Mouse (Mus musculus) adrenal gland, adult 8-10 months (tissue): ENCODE data around the gene Xpc. TPM values are rescaled to one million over a fixed set of nuclear protein-coding genes. Genes with fewer than 3 reads are reported as not detected.

ENCODE experiments used
- DNase-seq: peaks from one replicate; pipeline ENCODE4 v3.0.0; 2022
- total RNA-seq, 4 experiments: library from RNA; stranded (reverse); gene quantifications; 2 replicates each; pipeline ENCODE4 v1.2.4; 2022

The Xpc gene
- total RNA-seq: 10 to 100 TPM; 19.6 to 24.0 (median 22.6) TPM

GRCm38 (mm10) chr6:91515545-91516449, at the start of gene Xpc, which contains the start of gene Lsm3:
Gene Xpc, minus strand, starts transcription at chr6:91515888.
Gene Lsm3, plus strand, starts transcription at chr6:91515928.
- DNase-seq: peak; percentile 97

DNA sequence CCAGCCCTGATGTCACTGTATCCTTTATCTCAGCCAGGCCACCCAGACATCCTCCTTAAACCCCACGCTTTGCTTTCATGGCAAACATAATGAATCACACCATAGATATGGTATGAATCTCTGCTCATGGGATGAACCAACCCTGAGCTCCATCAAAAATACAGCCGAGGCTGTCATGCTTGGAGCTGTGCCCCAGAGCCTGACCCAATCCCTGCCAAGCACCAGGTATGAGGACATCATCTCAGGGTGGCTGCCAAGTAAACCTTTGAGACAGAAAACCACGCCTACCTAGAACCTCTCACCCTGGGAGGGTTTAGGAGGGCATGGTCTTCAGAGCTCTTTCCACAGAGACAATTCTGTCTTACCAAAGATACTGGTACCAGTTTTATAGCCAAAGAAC, 47.3 kb upstream of the Xpc start:
- DNase-seq: no peak

DNA sequence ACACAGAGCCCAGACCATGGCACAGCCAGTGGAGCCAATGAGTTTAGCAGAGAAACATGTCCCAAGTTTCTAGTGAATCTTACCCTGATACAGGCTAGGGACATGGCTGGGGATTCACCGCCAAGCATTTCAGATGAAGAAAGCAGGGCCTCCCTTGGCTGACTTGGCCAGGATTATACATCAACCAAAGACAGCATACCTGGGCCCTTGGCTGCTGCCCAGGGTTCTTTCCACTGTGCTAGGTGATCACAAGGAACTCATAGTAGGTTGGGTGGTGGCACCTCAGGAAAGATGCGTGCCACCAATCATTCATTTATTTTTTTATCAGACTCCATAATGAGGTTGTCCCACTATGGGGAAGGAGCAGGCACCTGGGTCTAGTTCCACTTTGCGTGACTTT, 44.5 kb upstream of the Xpc start:
- no peak for DNase-seq

DNA sequence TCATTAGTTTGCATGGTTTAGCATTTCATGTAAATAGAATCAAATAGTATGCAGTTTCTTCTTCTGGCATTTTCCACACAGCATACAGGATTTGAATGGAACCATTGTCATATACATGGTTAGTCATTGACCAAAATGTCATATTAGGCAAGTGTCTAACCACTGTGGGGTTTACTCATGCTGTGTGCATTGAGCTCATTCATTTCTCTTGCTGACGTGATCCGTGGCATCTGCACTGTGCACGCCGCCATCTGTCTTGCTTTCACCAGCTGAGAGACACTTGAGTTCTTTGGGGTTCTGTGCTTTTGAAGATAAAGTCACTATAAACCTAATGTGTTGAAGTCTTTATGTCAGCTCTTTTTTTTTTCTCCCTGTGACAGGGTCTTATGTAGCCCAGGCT, 43.7 kb upstream of the Xpc start:
- DNase-seq: no peak

GRCm38 (mm10) chr6:91558565-91558964, 42.9 kb upstream of the Xpc start:
- no peak for DNase-seq

- DNase-seq: no peak
Measured at GRCm38 (mm10) chr6:91552693-91553092, 37.0 kb upstream of the Xpc start.

DNA sequence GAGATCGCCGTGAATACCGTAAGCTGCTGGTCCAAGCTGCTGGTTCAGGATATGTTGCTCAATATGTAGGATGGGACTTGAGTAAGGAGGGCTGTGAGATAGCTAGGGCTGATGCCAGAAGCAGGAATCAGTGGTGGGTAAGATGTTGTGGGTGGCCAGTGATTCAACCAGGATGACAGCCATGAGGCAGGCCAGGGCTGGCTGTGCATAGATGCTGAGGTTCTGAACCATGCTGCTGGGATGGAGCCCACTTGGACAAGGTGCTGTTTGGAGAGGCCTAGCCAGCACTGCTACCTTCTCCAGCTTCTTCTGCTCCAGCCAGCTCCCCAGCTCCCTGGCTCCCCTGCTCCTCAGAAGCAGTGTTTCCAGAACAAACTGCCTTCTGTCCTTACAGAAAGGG, 36.0 kb upstream of the Xpc start:
- DNase-seq: no peak

DNA sequence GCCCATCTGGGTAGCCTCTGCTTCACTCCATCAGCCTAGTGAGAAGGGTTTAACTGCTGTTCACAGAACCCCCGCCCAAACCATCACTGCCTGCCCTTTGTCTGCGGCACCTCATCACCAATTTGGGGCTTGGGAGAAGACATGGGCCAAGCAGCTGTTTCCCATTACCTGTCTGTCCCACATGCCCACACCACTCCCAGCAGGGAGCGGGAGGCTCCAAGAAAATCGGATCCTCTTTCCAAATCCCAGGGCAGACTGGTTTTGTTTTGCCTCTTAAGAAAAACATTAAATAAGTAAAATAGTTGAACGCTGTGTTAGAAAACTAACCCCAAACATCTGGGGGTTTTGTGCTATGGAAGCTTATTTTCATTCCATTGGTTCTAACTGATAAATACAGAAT, 33.9 kb upstream of the Xpc start:
- DNase-seq: no peak

- no peak for DNase-seq
Measured at GRCm38 (mm10) chr6:91547313-91547712, 31.6 kb upstream of the Xpc start.

DNA sequence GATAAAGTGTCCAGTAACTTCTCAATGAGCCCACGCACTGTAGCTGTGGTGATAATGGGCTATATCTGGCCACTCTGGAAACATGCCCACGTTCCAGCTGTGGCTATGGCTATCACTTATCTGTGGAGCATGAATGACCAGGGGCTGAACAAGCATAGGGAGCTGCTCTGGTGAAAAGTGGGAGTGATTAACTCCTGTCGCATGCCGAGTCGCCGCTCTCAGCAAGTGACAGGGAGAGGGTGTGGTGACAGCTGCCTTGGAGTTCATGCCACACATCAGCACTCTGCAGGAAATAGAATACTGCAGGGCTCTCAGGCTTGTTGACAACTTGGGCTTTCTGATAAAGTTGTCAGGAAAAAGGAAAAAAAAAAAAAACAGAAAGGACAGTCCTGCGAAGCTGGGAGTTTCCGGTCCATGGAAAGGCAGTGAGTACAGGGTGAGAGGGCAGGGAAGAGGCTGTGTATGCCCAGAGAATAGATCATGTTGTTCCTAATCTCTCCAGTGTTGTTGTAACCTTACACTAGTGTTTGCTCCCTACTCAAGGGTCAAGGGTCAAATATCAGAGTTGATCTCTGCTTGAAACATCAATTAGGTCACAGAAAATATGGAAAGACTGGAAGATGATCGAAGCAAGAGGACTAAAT, 30.7 kb upstream of the Xpc start:
- DNase-seq: no peak

DNA sequence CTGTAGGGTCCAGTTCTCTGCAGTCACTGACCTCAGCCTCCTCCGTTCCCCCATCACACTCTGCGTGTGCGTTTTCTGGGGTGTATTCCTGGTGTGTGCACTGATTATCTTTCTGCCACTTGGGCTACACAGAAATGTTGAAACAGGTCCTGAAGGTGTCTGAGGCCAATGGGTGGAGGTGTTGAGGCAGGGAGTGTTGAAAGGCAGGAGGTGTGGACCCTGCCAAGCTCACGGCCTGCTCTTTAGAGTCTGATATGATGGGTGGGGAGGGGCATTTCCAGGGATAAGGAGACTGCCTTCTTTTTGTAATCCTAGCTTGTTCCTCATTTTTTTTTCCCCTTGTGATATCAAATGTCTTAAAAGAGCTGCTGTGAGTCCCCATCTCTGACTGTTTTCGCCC, 27.4 kb upstream of the Xpc start:
- DNase-seq: no peak

DNA sequence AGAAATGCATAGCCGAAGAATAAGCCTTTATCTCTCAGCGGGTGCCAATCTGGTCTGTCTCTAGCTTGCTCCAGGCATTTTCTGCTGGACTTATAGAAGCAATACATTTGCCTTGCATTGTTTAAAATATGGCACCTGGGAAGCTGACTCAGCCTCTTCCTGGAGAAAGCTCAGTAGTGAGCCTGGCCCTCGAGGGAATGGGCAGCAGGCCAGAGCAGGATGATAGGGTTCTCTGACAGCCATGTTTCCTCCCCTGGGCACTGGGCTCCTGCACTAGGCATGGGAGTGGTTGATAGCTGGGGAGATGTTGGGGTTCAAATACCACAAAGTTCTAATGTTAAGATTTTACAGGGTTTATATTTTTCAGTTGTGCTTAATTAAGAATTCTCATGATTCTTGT, 25.6 kb upstream of the Xpc start:
- no peak for DNase-seq

GRCm38 (mm10) chr6:91536047-91536765, 20.5 kb upstream of the Xpc start:
- DNase-seq: no peak

DNA sequence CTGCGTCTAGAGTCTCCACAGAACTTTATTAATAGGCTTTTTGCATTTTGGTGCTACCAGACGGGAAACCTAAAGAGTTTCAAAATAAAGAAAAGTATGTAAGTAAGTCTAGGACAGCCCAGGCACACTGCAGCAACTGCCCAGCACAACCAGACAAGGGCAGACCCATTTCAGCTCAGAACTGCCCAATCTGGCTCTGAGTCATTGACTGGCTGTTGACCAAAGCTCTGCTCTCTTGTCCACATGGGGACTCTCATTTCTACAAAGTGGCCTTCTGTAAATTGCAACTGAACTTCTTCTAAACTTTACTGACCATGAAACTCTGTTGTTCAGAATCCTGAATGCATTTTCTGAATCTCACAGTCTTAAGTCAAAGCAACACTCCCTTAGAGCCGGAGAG, 19.5 kb upstream of the Xpc start:
- no peak for DNase-seq

GRCm38 (mm10) chr6:91534268-91534667, 18.6 kb upstream of the Xpc start:
- DNase-seq: no peak

DNA sequence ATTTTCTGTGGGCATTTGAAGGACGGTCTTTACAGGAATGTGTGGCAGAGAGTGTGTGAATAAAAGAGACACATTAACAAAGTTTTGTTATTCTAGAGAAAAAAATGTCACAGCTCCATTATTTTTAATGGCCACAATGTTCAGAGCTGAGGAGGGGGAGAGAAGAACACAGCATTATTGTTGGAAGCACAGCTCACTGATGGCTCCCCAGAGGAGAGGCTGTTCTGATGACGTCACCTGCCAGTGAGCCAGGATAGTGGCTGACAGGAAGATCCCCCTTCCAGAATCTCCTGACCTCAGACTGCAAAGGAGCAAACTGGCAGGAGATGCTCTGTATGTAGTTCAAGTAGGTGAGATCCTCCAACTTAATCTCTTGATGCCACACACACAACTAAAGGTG, 18.1 kb upstream of the Xpc start:
- DNase-seq: no peak

DNA sequence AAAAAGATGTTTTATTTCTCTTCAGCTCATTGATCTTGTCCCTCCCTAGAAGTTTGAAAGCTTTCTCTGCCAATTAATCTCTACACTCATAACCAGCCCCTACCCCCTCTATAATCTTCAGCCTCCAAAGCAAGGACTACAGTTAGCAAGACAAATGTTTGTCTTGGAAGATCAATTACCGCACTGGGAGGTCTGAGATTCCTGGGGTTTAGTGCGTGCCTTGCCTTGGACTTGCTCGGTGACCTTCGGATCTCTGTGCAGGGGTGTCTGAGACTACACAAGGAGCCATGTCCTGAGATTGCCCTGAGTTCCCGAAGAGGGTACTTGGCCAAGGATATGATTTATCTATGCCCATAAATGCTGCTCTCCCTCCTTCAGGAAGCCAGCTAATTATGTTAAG, 17.7 kb upstream of the Xpc start:
- DNase-seq: no peak

DNA sequence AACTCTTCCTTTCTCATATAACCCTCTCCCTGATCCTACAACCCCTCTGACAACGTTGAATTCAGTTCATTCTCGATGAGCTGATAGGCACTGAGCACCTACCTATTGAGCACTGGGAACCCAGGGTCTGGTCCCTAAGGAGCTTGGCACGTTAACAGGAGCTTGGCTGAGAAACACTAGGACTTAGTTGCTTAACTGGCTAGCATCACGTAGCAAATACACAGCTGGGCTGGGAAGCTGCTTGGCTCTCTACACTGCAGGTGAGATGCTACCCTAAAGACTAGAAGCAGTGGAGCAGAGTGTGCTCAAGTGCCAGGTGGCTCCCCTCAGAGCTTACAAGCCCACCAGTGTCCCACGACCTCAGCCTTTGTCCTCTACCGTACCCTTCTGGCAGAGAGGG, 17.0 kb upstream of the Xpc start:
- DNase-seq: no peak

DNA sequence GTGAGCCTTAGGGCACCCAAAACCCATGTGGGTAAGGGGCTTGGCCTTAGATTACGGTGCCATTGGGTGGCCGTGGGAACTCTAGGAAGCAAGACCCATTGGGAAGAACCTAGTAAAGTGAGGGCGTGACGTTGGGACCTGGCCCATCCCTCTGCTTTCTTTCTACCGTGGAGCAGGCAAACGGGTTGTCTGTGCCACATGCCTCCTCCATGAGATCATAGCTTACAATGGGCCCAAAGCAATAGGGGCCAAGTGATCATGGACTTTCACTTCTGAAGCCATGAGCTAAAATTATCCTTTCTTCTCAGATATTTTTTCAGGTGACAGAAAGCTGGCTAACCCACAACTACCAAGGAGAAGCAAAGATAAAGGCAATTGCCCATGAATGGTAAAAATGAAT, 15.6 kb upstream of the Xpc start:
- no peak for DNase-seq

GRCm38 (mm10) chr6:91530673-91531072, 15.0 kb upstream of the Xpc start:
- DNase-seq: no peak

GRCm38 (mm10) chr6:91528265-91528664, 12.6 kb upstream of the Xpc start:
- peak; percentile 29 for DNase-seq

DNA sequence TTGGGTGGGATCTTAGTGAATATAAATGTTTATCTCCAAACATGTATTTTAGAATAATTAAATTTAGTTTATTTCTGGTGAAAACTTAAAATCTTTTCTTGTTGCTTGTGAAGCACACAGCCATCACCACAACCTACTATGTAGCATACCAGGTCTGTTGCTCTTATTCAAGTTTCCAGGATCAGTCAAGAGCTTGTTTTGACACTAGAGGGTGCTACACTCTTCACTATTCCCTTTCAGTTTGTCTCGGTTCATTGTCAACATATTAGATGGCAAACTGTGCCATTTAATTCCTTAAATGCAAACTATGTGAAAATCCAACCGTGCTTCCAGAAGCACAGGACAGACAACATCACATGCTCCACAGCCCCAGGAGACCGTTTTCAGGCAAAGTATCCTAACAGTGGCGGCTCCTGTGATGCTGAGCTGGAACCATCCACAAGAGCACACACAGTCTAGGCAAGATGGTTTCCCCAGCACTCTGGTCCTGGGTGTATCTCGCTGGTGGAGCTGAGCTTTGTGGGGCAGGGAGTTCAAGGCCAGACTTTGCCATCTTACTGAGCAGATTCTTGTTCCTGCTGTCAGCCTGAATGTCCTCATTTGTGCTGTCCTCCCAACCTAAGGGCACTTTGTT, 11.7 kb upstream of the Xpc start:
- DNase-seq: no peak

- no peak for DNase-seq
Measured at GRCm38 (mm10) chr6:91525544-91525943, 9.9 kb upstream of the Xpc start.
